Mouse (Mus musculus): ENCODE results near the gene Ace. TPM values are rescaled to one million over a fixed set of nuclear protein-coding genes. Genes with fewer than 3 reads are reported as not detected.

Gene Ace
- total RNA-seq, 2 experiments from 2014 or later = 0.04 to 0.15 TPM

GRCm38 (mm10) chr11:105944770-105945672 is 22.7 kb upstream of the Ace start:
- ATAC-seq (replicated peaks; ENCODE audit: poor library complexity) = no peak

GRCm38 (mm10) chr11:105946694-105947154 is 21.0 kb upstream of the Ace start:
- ATAC-seq (replicated peaks; ENCODE audit: poor library complexity) = peak; percentile 62

GRCm38 (mm10) chr11:105948255-105948654 is 19.5 kb upstream of the Ace start:
- no peak for ATAC-seq (replicated peaks; ENCODE audit: poor library complexity)

- no peak for ATAC-seq (replicated peaks; ENCODE audit: poor library complexity)
Measured at GRCm38 (mm10) chr11:105950519-105950918, 17.2 kb upstream of the Ace start.

GRCm38 (mm10) chr11:105951601-105952044 is 16.1 kb upstream of the Ace start:
- ATAC-seq (replicated peaks; ENCODE audit: poor library complexity) = no peak

- no peak for ATAC-seq (replicated peaks; ENCODE audit: poor library complexity)
Measured at GRCm38 (mm10) chr11:105952111-105952510, 15.6 kb upstream of the Ace start.

GRCm38 (mm10) chr11:105952911-105953386 is 14.8 kb upstream of the Ace start, which contains the start of gene Cyb561:
Cyb561 (minus strand) TSS chr11:105953336.
- ATAC-seq (replicated peaks; ENCODE audit: poor library complexity) = no peak

GRCm38 (mm10) chr11:105953402-105953801 is 14.3 kb upstream of the Ace start:
- ATAC-seq (replicated peaks; ENCODE audit: poor library complexity) = peak; percentile 37; the same call in 1 of the 2 replicates

GRCm38 (mm10) chr11:105955815-105956430 is 11.8 kb upstream of the Ace start:
- no peak for ATAC-seq (replicated peaks; ENCODE audit: poor library complexity)

- ATAC-seq (replicated peaks; ENCODE audit: poor library complexity) = no peak
Measured at GRCm38 (mm10) chr11:105957501-105957900, 10.2 kb upstream of the Ace start.

- ATAC-seq (replicated peaks; ENCODE audit: poor library complexity) = no peak
Measured at GRCm38 (mm10) chr11:105958566-105958965, 9.2 kb upstream of the Ace start.

GRCm38 (mm10) chr11:105959355-105959754 is 8.4 kb upstream of the Ace start:
- ATAC-seq (replicated peaks; ENCODE audit: poor library complexity) = peak; percentile 48

GRCm38 (mm10) chr11:105964691-105965090 is 3.1 kb upstream of the Ace start:
- ATAC-seq (replicated peaks; ENCODE audit: poor library complexity) = peak; percentile 56; the same call in 1 of the 2 replicates

- 0 out of 2 replicates have a peak, but pooled peaks have one; percentile 35 for ATAC-seq (replicated peaks; ENCODE audit: poor library complexity)
Measured at GRCm38 (mm10) chr11:105966288-105966687, 1.5 kb upstream of the Ace start.

- ATAC-seq (replicated peaks; ENCODE audit: poor library complexity) = no peak
Measured at GRCm38 (mm10) chr11:105968948-105969347, 1.2 kb downstream of the Ace start.

GRCm38 (mm10) chr11:105969516-105969915 is 1.8 kb downstream of the Ace start:
- no peak for ATAC-seq (replicated peaks; ENCODE audit: poor library complexity)

- ATAC-seq (replicated peaks; ENCODE audit: poor library complexity) = no peak
Measured at GRCm38 (mm10) chr11:105974593-105974992, 6.8 kb downstream of the Ace start.

GRCm38 (mm10) chr11:105975050-105975449 is 7.3 kb downstream of the Ace start:
- peak; percentile 26; the same call in 1 of the 2 replicates for ATAC-seq (replicated peaks; ENCODE audit: poor library complexity)

- no peak for ATAC-seq (replicated peaks; ENCODE audit: poor library complexity)
Measured at GRCm38 (mm10) chr11:105975636-105976035, 7.9 kb downstream of the Ace start.

GRCm38 (mm10) chr11:105978232-105978631 is 10.5 kb downstream of the Ace start:
- ATAC-seq (replicated peaks; ENCODE audit: poor library complexity) = no peak

GRCm38 (mm10) chr11:105978634-105979033 is 10.9 kb downstream of the Ace start:
- ATAC-seq (replicated peaks; ENCODE audit: poor library complexity) = no peak

- ATAC-seq (replicated peaks; ENCODE audit: poor library complexity) = no peak
Measured at GRCm38 (mm10) chr11:105984452-105984851, 16.7 kb downstream of the Ace start.

All from megakaryocyte progenitor cell, adult 5-6 weeks (primary cell).